Mouse (Mus musculus) liver, postnatal 0 days (tissue): Measurements from ENCODE around the gene Tmx1.

ENCODE experiments used
- CTCF ChIP-seq: sonication (generic); IDR thresholded peaks from 2 replicates; pipeline ENCODE4 v1.5.1; 2016; ENCODE audit warnings: antibody characterized with exemption, low read depth
- EP300 ChIP-seq: IDR thresholded peaks from 2 replicates; pipeline ENCODE4 v1.6.1; 2016; ENCODE audit warnings: antibody characterized with exemption, low read depth, mild to moderate bottlenecking

GRCm38 (mm10) chr12:70498091-70498490 lies 45.2 kb downstream of the Tmx1 start:
- TF ChIP-seq CTCF, result no peak
- no peak for TF ChIP-seq EP300
